Mouse (Mus musculus) lung, embryonic 14.5 days (tissue): ENCODE measurements at regions not wholly inside any gene's neighbourhood (a gene's known extent, or its start where the extent isn't known, plus 50 kb on each side); places are given as distances from the start of the nearest gene placed in this dataset.

ENCODE experiments used
- ATAC-seq: fragments of 200-750 bp; cut with Nextera tagmentation; 2 replicates; pipeline ENCODE4 v1.8.0; 2017; ENCODE audit warnings: mild to moderate bottlenecking, moderate TSS enrichment, moderate library complexity; ENCODE audit not compliant: insufficient read depth
- DNase-seq: peaks from one replicate; pipeline ENCODE4 v3.0.0-alpha.2; 2015
- H3K27ac ChIP-seq: fragments of 300-500 bp; sonication (generic); 2 replicates; pipeline ENCODE4 v1.5.1; 2014; ENCODE audit warnings: low read depth, mild to moderate bottlenecking, moderate library complexity
- H3K27me3 ChIP-seq: fragments of 300-500 bp; sonication (generic); 2 replicates; pipeline ENCODE4 v1.6.1; 2014; ENCODE audit warnings: low read length, control low read depth; ENCODE audit not compliant: insufficient read depth
- H3K36me3 ChIP-seq: fragments of 300-500 bp; sonication (generic); 2 replicates; pipeline ENCODE4 v1.6.1; 2014; ENCODE audit warnings: control low read depth; ENCODE audit not compliant: insufficient read depth
- H3K4me1 ChIP-seq: fragments of 300-500 bp; sonication (generic); 2 replicates; pipeline ENCODE4 v1.6.1; 2014; ENCODE audit warnings: antibody characterized with exemption, control low read depth; ENCODE audit not compliant: insufficient read depth
- H3K4me2 ChIP-seq: fragments of 300-500 bp; sonication (generic); 2 replicates; pipeline ENCODE4 v1.6.1; 2014; ENCODE audit warnings: mild to moderate bottlenecking
- H3K4me3 ChIP-seq: fragments of 300-500 bp; sonication (generic); 2 replicates; pipeline ENCODE4 v1.5.1; 2014; ENCODE audit warnings: low read depth, low read length
- H3K9ac ChIP-seq: fragments of 300-500 bp; sonication (generic); 2 replicates; pipeline ENCODE4 v1.6.1; 2014
- H3K9me3 ChIP-seq: fragments of 300-500 bp; sonication (generic); 2 replicates; pipeline ENCODE4 v1.6.1; 2016; ENCODE audit warnings: low read depth, low read length, control low read depth
- CTCF ChIP-seq: IDR thresholded peaks from 2 replicates; pipeline ENCODE4 v1.5.1; 2016; ENCODE audit warnings: antibody characterized with exemption, low read depth
- WGBS: fragments of 180-500 bp; shearing (Covaris S2); extraction: QIAGEN DNeasy Blood & Tissue Kit; methylation state at CpG from one replicate; pipeline ENCODE4 v1.1.7; 2014; 5-methylcytosine and 5-hydroxymethylcytosine counted together

DNA sequence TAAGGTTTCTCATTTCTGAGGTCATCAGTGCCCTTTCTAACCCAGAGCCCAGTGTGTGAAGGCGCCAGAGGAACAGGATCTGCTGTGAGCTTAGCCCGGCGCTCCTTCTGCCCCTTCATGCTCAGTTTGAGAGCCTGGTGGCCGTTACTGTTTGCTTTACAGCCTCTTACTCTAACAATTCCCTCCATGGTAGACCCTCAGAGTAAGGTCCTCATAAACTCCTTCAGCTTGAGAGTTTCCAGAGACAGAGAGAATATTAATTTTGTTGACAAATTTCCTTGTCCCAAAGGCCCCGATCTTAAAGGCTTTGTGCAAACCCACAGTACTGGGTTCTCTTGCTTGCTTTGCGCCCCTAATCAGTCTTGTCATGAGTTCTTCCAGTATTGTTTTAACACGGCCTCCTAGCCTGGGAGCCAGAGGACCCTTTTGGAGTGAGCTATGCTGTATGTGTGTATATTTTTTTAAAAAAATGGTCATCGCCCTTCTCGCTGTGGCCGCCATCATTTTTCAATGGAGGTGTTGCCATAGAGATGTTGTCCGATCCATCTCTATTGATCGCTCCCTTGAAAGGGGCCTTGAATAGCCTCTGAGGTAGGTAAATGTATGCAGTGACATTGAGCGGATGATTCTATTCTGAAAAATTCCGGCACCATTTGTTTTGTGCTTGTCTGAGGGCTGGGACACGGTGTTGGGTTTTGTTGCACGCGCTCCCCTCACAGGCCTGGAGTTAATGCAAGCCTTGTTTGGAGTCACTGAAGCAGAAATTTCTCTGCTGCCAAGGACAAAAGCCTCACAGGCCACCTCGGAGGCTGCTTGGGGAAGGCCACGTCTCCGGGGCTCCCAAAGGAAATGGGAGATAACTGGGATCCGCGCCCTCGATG, 140.7 kb downstream of the Opa1 start:
- Histone ChIP-seq H3K9me3 (no peaks in the 10 kb centered on the region), H3K4me1 (peaks cover 12% of the 10 kb centered on the region), H3K27ac (0 out of 2 replicates have a peak overlapping the region, but pooled peaks have one; percentile 27), H3K27me3 (no peaks in the 10 kb centered on the region), H3K36me3 (no peaks in the 10 kb centered on the region), H3K4me2 (no peak overlapping the region), H3K4me3 (no peak overlapping the region), H3K9ac (peak overlapping the region; percentile 13; the same call in 1 of the 2 replicates)
- TF ChIP-seq CTCF: no peak
- no peak for DNase-seq
- 73% methylated on average over 23 of the region's 23 CpGs for WGBS
- no peak for ATAC-seq

DNA sequence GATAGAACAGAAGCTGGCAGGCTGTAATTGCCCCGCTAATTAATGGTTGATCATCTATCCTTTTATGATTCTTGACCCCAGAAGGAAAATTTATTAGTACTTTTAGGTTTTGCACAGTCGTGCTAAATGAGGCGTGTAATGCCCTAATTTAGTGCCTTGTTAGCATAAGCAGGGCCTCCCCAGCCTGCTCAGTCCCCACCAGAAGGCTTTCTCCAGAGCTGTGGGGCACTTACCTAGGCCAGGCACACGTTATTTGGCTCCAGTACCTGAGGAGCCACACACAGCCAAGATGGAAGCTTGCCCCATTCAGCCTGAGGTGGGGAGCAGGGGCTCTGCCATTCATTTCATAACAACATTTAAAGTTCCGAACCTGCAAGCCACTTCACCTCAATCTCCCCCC, 146.0 kb downstream of the Opa1 start:
- Histone ChIP-seq H3K36me3 (no peaks in the 10 kb centered on the region), H3K27me3 (peaks cover 2% of the 10 kb centered on the region; the same call in 1 of the 2 replicates), H3K27ac (no peak overlapping the region), H3K4me1 (peaks cover 15% of the 10 kb centered on the region; the same call in 1 of the 2 replicates), H3K9ac (no peak overlapping the region), H3K4me3 (no peak overlapping the region), H3K4me2 (no peak overlapping the region), H3K9me3 (no peaks in the 10 kb centered on the region)
- DNase-seq (no peak), ATAC-seq (no peak)
- TF ChIP-seq CTCF: no peak
- 69% methylated on average over 5 of the region's 5 CpGs for WGBS

DNA sequence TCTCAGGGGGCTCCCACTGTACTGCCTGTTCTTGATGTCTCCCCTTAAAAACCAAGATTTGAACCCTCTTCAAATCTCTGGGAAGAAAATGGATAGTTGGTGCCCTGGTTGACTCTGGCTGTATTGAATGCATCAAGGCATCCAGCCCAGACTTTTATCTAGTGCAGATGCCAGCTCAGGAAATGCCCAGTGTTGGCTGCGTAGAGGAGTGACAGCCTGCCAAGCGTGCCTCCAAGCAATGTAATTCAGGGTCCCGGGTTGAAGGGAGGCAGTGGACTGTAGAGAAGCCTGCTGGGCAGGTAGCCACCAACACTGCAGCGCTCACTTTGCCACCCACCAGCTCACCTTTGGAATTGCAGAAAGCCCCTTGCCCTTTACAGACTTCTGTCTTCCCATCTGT, 146.4 kb downstream of the Opa1 start:
- Histone ChIP-seq H3K9me3 (no peaks in the 10 kb centered on the region), H3K27me3 (peaks cover 2% of the 10 kb centered on the region; the same call in 1 of the 2 replicates), H3K4me2 (no peak overlapping the region), H3K4me1 (peaks cover 13% of the 10 kb centered on the region; the same call in 1 of the 2 replicates), H3K36me3 (no peaks in the 10 kb centered on the region), H3K4me3 (no peak overlapping the region), H3K9ac (no peak overlapping the region), H3K27ac (no peak overlapping the region)
- 77% methylated on average over 4 of the region's 4 CpGs for WGBS
- DNase-seq (no peak), ATAC-seq (no peak)
- TF ChIP-seq CTCF: no peak

DNA sequence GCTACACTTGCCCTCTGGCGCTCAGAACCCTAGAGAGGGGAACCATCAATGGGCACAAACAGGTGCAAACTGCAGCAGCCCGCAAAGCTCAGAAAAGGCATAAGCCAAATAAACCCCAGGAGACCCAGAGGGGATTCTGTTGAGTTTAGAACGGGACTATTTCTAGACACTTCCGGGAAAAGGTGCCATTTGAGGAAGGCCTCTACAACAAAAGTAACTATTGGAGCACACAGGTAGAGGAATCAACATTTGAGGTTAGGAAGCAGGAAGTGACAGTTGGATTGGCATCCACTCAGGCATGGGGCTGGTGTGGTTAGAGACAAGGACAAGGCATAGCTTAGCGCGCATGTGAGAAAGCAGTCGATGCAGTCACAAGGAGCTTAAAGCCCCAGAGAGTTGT, 148.3 kb downstream of the Opa1 start:
- H3K9me3 ChIP-seq: no peaks in the 10 kb centered on the region
- peaks cover 13% of the 10 kb centered on the region; the same call in 1 of the 2 replicates for H3K4me1 ChIP-seq
- no peak for TF ChIP-seq CTCF
- no peak for DNase-seq
- no peaks in the 10 kb centered on the region for H3K36me3 ChIP-seq
- H3K4me2 ChIP-seq: no peak overlapping the region
- WGBS: 86% methylated on average over 7 of the region's 7 CpGs
- H3K27ac ChIP-seq: no peak overlapping the region
- no peak overlapping the region for H3K9ac ChIP-seq
- no peak overlapping the region for H3K4me3 ChIP-seq
- peaks cover 2% of the 10 kb centered on the region; the same call in 1 of the 2 replicates for H3K27me3 ChIP-seq
- no peak for ATAC-seq

DNA sequence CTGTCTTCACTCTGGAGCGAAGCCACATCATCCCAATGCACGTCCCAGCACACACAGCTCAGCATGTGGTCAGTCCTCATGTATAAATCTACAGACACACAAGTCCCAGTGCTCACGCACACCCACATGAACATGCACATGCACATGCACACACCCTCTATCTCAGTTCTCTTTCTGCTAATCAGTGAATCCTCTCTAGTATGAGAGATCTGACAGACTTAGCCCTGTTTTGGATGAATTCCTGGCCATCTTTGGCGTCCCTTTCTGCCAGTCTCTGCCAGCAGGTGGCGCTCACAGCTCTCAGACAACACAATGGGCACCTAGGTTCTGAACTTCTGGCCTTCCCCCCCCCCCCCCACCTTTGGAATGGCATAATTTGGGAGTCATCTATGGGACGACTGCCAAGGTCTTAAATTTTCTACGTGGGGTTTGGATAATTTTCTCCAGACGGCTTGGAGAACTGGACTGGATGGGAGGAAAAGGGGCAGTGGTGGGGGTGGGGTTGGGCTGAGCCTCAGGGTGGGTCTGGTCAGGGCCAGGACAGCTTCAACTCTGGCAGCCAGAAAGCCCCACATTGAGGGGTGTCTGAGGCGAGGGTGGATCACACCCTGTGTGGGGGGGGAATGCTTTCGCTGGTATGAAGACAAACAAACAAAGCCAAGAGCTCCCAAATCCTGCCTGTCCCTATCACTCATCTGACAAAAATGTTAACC, 149.8 kb downstream of the Opa1 start:
- no peak overlapping the region for H3K4me3 ChIP-seq
- TF ChIP-seq CTCF: peak; percentile 93
- H3K4me1 ChIP-seq: peaks cover 19% of the 10 kb centered on the region
- no peak overlapping the region for H3K27ac ChIP-seq
- ATAC-seq: peak; percentile 69
- no peak overlapping the region for H3K4me2 ChIP-seq
- no peak overlapping the region for H3K9ac ChIP-seq
- no peaks in the 10 kb centered on the region for H3K9me3 ChIP-seq
- no peaks in the 10 kb centered on the region for H3K36me3 ChIP-seq
- WGBS: 21% methylated on average over 10 of the region's 10 CpGs
- peak; percentile 91 for DNase-seq
- peaks cover 2% of the 10 kb centered on the region; the same call in 1 of the 2 replicates for H3K27me3 ChIP-seq

DNA sequence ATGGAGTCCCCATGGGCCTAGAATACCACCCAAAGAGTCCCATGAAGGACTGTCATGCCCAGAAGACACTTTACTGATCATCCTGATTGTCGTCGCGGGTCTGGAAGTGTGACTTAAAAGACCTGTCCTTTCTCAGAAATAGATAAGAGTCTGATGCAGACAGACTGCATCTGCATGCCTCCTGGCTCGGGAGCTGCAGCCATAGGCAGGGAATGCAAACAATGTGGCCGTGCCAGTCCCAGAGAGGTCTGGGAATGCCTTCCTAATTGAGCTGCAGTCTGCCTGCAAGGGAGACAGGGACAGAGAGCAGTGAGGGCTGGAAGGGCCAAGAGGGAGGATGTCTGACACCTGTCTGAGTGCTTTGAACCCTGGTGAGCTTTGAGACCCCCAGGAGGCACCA, 150.9 kb downstream of the Opa1 start:
- Histone ChIP-seq H3K4me3 (no peak overlapping the region), H3K27me3 (peaks cover 2% of the 10 kb centered on the region; the same call in 1 of the 2 replicates), H3K4me2 (no peak overlapping the region), H3K9me3 (no peaks in the 10 kb centered on the region), H3K36me3 (no peaks in the 10 kb centered on the region), H3K9ac (no peak overlapping the region), H3K27ac (no peak overlapping the region), H3K4me1 (peaks cover 28% of the 10 kb centered on the region)
- WGBS: 6% methylated on average over 5 of the region's 5 CpGs
- DNase-seq (no peak), ATAC-seq (no peak)
- TF ChIP-seq CTCF: no peak

DNA sequence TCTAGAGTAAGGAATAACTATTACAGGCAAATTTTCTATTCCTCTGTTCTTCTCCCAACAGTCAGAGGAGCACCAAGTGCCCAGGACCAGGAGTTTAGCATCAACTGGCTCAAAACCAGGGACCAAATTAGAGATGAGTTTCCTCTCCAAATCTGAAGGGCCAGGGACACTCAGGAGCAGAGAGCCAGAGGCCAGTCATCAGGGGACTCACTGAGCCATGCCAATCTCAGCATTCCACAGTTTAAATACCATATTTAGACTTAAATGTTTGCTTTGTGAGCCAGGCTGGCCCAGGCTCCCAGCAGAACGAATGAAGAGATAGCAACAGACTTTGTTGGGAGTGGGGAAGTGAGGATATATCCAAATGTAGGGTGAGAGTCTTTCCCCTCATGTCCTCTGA, 153.8 kb downstream of the Opa1 start:
- H3K4me2 ChIP-seq: no peak overlapping the region
- WGBS: 51% methylated on average over 1 of the region's 1 CpGs
- peaks cover 45% of the 10 kb centered on the region for H3K4me1 ChIP-seq
- no peaks in the 10 kb centered on the region; the same call in 1 of the 2 replicates for H3K27me3 ChIP-seq
- no peak for DNase-seq
- TF ChIP-seq CTCF: no peak
- no peak for ATAC-seq
- H3K9me3 ChIP-seq: no peaks in the 10 kb centered on the region
- H3K36me3 ChIP-seq: no peaks in the 10 kb centered on the region
- no peak overlapping the region for H3K4me3 ChIP-seq
- H3K27ac ChIP-seq: no peak overlapping the region; the same call in 1 of the 2 replicates
- H3K9ac ChIP-seq: no peak overlapping the region
